Mouse (Mus musculus) frontal cortex, adult 2 months (tissue): ENCODE results near the gene Ube2f. TPM values are rescaled to one million over a fixed set of nuclear protein-coding genes. Genes with fewer than 3 reads are reported as not detected.

ENCODE experiments used
- DNase-seq, 2 experiments: peaks; one replicate each; pipeline ENCODE4 v3.0.0; 2022; ENCODE audit warnings: low spot score in 1 of 2; ENCODE audit errors: extremely low spot score in 1 of 2
- polyA plus RNA-seq: library from polyadenylated mRNA; depleted of rRNA; stranded (reverse); fragments of >200 nt; gene quantifications from 2 replicates; pipeline ENCODE4 v1.2.3, GENCODE M21; 2012

Gene Ube2f
- polyA plus RNA-seq, 1 experiment = 60.1 TPM

- no peak for DNase-seq
Observed at GRCm38 (mm10) chr1:91295544-91295943, 45.4 kb downstream of the Ube2f start.

- DNase-seq = peak; percentile 93 to 97
Observed at GRCm38 (mm10) chr1:91297799-91298744, 48.0 kb downstream of the Ube2f start, which contains the start of gene Scly. Scly (plus strand) TSS chr1:91298338.

GRCm38 (mm10) chr1:91299026-91299706, 49.1 kb downstream of the Ube2f start:
- DNase-seq = no peak

- DNase-seq = no peak
Observed at GRCm38 (mm10) chr1:91299707-91300426, 49.8 kb downstream of the Ube2f start.

- DNase-seq = no peak
Observed at GRCm38 (mm10) chr1:91301206-91301920, 51.3 kb downstream of the Ube2f start.

GRCm38 (mm10) chr1:91302021-91302420, 51.9 kb downstream of the Ube2f start:
- DNase-seq = no peak

- no peak for DNase-seq
Observed at GRCm38 (mm10) chr1:91304621-91305020, 54.5 kb downstream of the Ube2f start.

GRCm38 (mm10) chr1:91309366-91310085, 59.4 kb downstream of the Ube2f start:
- DNase-seq = no peak

GRCm38 (mm10) chr1:91312273-91312672, 62.2 kb downstream of the Ube2f start:
- DNase-seq = no peak

GRCm38 (mm10) chr1:91313251-91313650, 63.1 kb downstream of the Ube2f start:
- no peak for DNase-seq

- DNase-seq = no peak
Observed at GRCm38 (mm10) chr1:91317656-91318055, 67.6 kb downstream of the Ube2f start.

- DNase-seq = no peak
Observed at GRCm38 (mm10) chr1:91321760-91322438, 71.8 kb downstream of the Ube2f start, which contains the start of gene Espnl. Espnl (plus strand) TSS chr1:91322075.

GRCm38 (mm10) chr1:91324646-91325045, 74.5 kb downstream of the Ube2f start:
- no peak for DNase-seq

- DNase-seq = no peak
Observed at GRCm38 (mm10) chr1:91325488-91326042, 75.5 kb downstream of the Ube2f start.

- DNase-seq = peak; percentile 53 to 62
Observed at GRCm38 (mm10) chr1:91332102-91332501, 82.0 kb downstream of the Ube2f start.

- no peak for DNase-seq
Observed at GRCm38 (mm10) chr1:91333582-91333981, 83.5 kb downstream of the Ube2f start.

- DNase-seq = no peak
Observed at GRCm38 (mm10) chr1:91337355-91337754, 87.3 kb downstream of the Ube2f start.
